Mouse (Mus musculus): ENCODE measurements around the gene Ddx28. TPM values are rescaled to one million over a fixed set of nuclear protein-coding genes. Genes with fewer than 3 reads are reported as not detected.
A peak's percentile ranks its signal among the peaks of the same experiment; 100 is the strongest.
"Not testable (repeated sequence)": the region's sequence is repeated elsewhere in the genome, so short reads cannot be mapped to it uniquely, and the experiment has no call there.

Ddx28 gene
- polyA plus RNA-seq, 1 experiment from 2014 or later = 22.3 TPM

- no peak within 1 kb of the TSS for H3K27ac ChIP-seq (ENCODE audit: low read depth, low read length)
- WGBS = 10% methylated on average over 15 of the region's 15 CpGs
- peak within 1 kb of the TSS; percentile 3; the same call in 1 of the 2 replicates for H3K4me3 ChIP-seq (ENCODE audit: low read depth, low read length)
- peak within 1 kb of the TSS; percentile 52; the same call in 1 of the 2 replicates for H3K9ac ChIP-seq (ENCODE audit: low read depth, low read length)
- H3K9me3 ChIP-seq (ENCODE audit: control insufficient read depth, low read length) = no peaks in the 10 kb centered on the region
- peaks cover 3% of the 10 kb centered on the region; the same call in 1 of the 2 replicates for H3K27me3 ChIP-seq (replicated peaks; ENCODE audit: control insufficient read depth, insufficient read depth, low read length)
- peaks cover 4% of the 10 kb centered on the region; the same call in 1 of the 2 replicates for H3K4me1 ChIP-seq (replicated peaks; ENCODE audit: control insufficient read depth, insufficient read depth, low read length)
- DNase-seq (ENCODE audit: low spot score) (peak; percentile 76), ATAC-seq (replicated peaks; ENCODE audit: low FRiP score) (peak; percentile 57; the same call in 1 of the 2 replicates)
- peak within 1 kb of the TSS; percentile 37 for H3K4me2 ChIP-seq
- no peaks in the 10 kb centered on the region for H3K36me3 ChIP-seq (ENCODE audit: control insufficient read depth, insufficient read depth, low read length)
Measured at GRCm38 (mm10) chr8:105990856-105991387, 20.8 kb downstream of the Ddx28 start, which contains the start of gene Dus2. Gene Dus2, plus strand, starts transcription at chr8:105991337.

- Histone ChIP-seq H3K36me3 (ENCODE audit: control insufficient read depth, insufficient read depth, low read length) (no peaks in the 10 kb centered on the region), H3K4me2 (no peak overlapping the region), H3K9ac (ENCODE audit: low read depth, low read length) (no peak overlapping the region), H3K4me3 (ENCODE audit: low read depth, low read length) (no peak overlapping the region), H3K4me1 (replicated peaks; ENCODE audit: control insufficient read depth, insufficient read depth, low read length) (peaks cover 4% of the 10 kb centered on the region; the same call in 1 of the 2 replicates), H3K27ac (ENCODE audit: low read depth, low read length) (no peak overlapping the region), H3K27me3 (replicated peaks; ENCODE audit: control insufficient read depth, insufficient read depth, low read length) (peaks cover 3% of the 10 kb centered on the region; the same call in 1 of the 2 replicates), H3K9me3 (ENCODE audit: control insufficient read depth, low read length) (no peaks in the 10 kb centered on the region)
- DNase-seq (ENCODE audit: low spot score) (no peak), ATAC-seq (replicated peaks; ENCODE audit: low FRiP score) (no peak)
- WGBS = 84% methylated on average over 11 of the region's 11 CpGs
Measured at GRCm38 (mm10) chr8:105988546-105988945, 23.1 kb downstream of the Ddx28 start.

- 61% methylated on average over 11 of the region's 11 CpGs for WGBS
Measured at GRCm38 (mm10) chr8:105983406-105983805, 28.3 kb downstream of the Ddx28 start.

GRCm38 (mm10) chr8:105981146-105981545 is 30.5 kb downstream of the Ddx28 start:
- Histone ChIP-seq H3K4me1 (replicated peaks; ENCODE audit: control insufficient read depth, insufficient read depth, low read length) (no peaks in the 10 kb centered on the region; the same call in 1 of the 2 replicates), H3K27ac (ENCODE audit: low read depth, low read length) (no peak overlapping the region), H3K9ac (ENCODE audit: low read depth, low read length) (no peak overlapping the region), H3K27me3 (replicated peaks; ENCODE audit: control insufficient read depth, insufficient read depth, low read length) (no peaks in the 10 kb centered on the region), H3K4me2 (no peak overlapping the region), H3K4me3 (ENCODE audit: low read depth, low read length) (no peak overlapping the region), H3K9me3 (ENCODE audit: control insufficient read depth, low read length) (no peaks in the 10 kb centered on the region), H3K36me3 (ENCODE audit: control insufficient read depth, insufficient read depth, low read length) (no peaks in the 10 kb centered on the region)
- DNase-seq (ENCODE audit: low spot score) (no peak), ATAC-seq (replicated peaks; ENCODE audit: low FRiP score) (no peak)
- WGBS = 88% methylated on average over 1 of the region's 1 CpGs

More at GRCm38 (mm10) chr8:105983406-105983805, 28.3 kb downstream of the Ddx28 start:
- not testable (repeated sequence) for H3K27ac ChIP-seq (ENCODE audit: low read depth, low read length); H3K4me2 ChIP-seq; DNase-seq (ENCODE audit: low spot score); ATAC-seq (replicated peaks; ENCODE audit: low FRiP score); H3K4me1 ChIP-seq (replicated peaks; ENCODE audit: control insufficient read depth, insufficient read depth, low read length); H3K9me3 ChIP-seq (ENCODE audit: control insufficient read depth, low read length); H3K4me3 ChIP-seq (ENCODE audit: low read depth, low read length); H3K36me3 ChIP-seq (ENCODE audit: control insufficient read depth, insufficient read depth, low read length); H3K9ac ChIP-seq (ENCODE audit: low read depth, low read length); H3K27me3 ChIP-seq (replicated peaks; ENCODE audit: control insufficient read depth, insufficient read depth, low read length)

GRCm38 (mm10) chr8:105979325-105979724 is 32.4 kb downstream of the Ddx28 start, which contains the start of gene Dpep3:
Gene Dpep3, minus strand, starts transcription at chr8:105979429.
- Histone ChIP-seq H3K9me3 (ENCODE audit: control insufficient read depth, low read length) (no peaks in the 10 kb centered on the region), H3K9ac (ENCODE audit: low read depth, low read length) (no peak within 1 kb of the TSS), H3K4me2 (no peak within 1 kb of the TSS), H3K36me3 (ENCODE audit: control insufficient read depth, insufficient read depth, low read length) (no peaks in the 10 kb centered on the region), H3K27me3 (replicated peaks; ENCODE audit: control insufficient read depth, insufficient read depth, low read length) (no peaks in the 10 kb centered on the region), H3K4me3 (ENCODE audit: low read depth, low read length) (no peak within 1 kb of the TSS), H3K27ac (ENCODE audit: low read depth, low read length) (no peak within 1 kb of the TSS), H3K4me1 (replicated peaks; ENCODE audit: control insufficient read depth, insufficient read depth, low read length) (no peaks in the 10 kb centered on the region; the same call in 1 of the 2 replicates)
- DNase-seq (ENCODE audit: low spot score) = no peak
- WGBS = 93% methylated on average over 15 of the region's 15 CpGs
- ATAC-seq (replicated peaks; ENCODE audit: low FRiP score) = no peak

GRCm38 (mm10) chr8:105975363-105975762 is 36.3 kb downstream of the Ddx28 start:
- 73% methylated on average over 7 of the region's 7 CpGs for WGBS
- Histone ChIP-seq H3K9ac (ENCODE audit: low read depth, low read length) (no peak overlapping the region), H3K36me3 (ENCODE audit: control insufficient read depth, insufficient read depth, low read length) (no peaks in the 10 kb centered on the region), H3K4me2 (no peak overlapping the region), H3K4me3 (ENCODE audit: low read depth, low read length) (no peak overlapping the region), H3K27ac (ENCODE audit: low read depth, low read length) (no peak overlapping the region), H3K9me3 (ENCODE audit: control insufficient read depth, low read length) (no peaks in the 10 kb centered on the region), H3K4me1 (replicated peaks; ENCODE audit: control insufficient read depth, insufficient read depth, low read length) (no peaks in the 10 kb centered on the region; the same call in 1 of the 2 replicates), H3K27me3 (replicated peaks; ENCODE audit: control insufficient read depth, insufficient read depth, low read length) (no peaks in the 10 kb centered on the region)
- DNase-seq (ENCODE audit: low spot score) (no peak), ATAC-seq (replicated peaks; ENCODE audit: low FRiP score) (no peak)

GRCm38 (mm10) chr8:105971019-105971720 is 40.5 kb downstream of the Ddx28 start:
- Histone ChIP-seq H3K4me1 (replicated peaks; ENCODE audit: control insufficient read depth, insufficient read depth, low read length) (peaks cover 7% of the 10 kb centered on the region), H3K9ac (ENCODE audit: low read depth, low read length) (no peak overlapping the region), H3K27ac (ENCODE audit: low read depth, low read length) (no peak overlapping the region), H3K4me2 (no peak overlapping the region), H3K27me3 (replicated peaks; ENCODE audit: control insufficient read depth, insufficient read depth, low read length) (no peaks in the 10 kb centered on the region), H3K4me3 (ENCODE audit: low read depth, low read length) (no peak overlapping the region), H3K9me3 (ENCODE audit: control insufficient read depth, low read length) (no peaks in the 10 kb centered on the region), H3K36me3 (ENCODE audit: control insufficient read depth, insufficient read depth, low read length) (no peaks in the 10 kb centered on the region)
- no peak for DNase-seq (ENCODE audit: low spot score)
- ATAC-seq (replicated peaks; ENCODE audit: low FRiP score) = no peak
- WGBS = 79% methylated on average over 8 of the region's 8 CpGs

GRCm38 (mm10) chr8:105969367-105969766 is 42.3 kb downstream of the Ddx28 start:
- Histone ChIP-seq H3K36me3 (ENCODE audit: control insufficient read depth, insufficient read depth, low read length) (no peaks in the 10 kb centered on the region), H3K27ac (ENCODE audit: low read depth, low read length) (no peak overlapping the region), H3K4me3 (ENCODE audit: low read depth, low read length) (no peak overlapping the region), H3K27me3 (replicated peaks; ENCODE audit: control insufficient read depth, insufficient read depth, low read length) (no peaks in the 10 kb centered on the region), H3K9ac (ENCODE audit: low read depth, low read length) (no peak overlapping the region), H3K4me2 (no peak overlapping the region), H3K9me3 (ENCODE audit: control insufficient read depth, low read length) (no peaks in the 10 kb centered on the region), H3K4me1 (replicated peaks; ENCODE audit: control insufficient read depth, insufficient read depth, low read length) (peaks cover 15% of the 10 kb centered on the region)
- 87% methylated on average over 1 of the region's 1 CpGs for WGBS
- DNase-seq (ENCODE audit: low spot score) (no peak), ATAC-seq (replicated peaks; ENCODE audit: low FRiP score) (no peak)

Measured in liver, embryonic 11.5 days (tissue).